Mouse (Mus musculus): ENCODE results near the gene Fam240b.

GRCm38 (mm10) chr13:64530139-64530538 lies 32.5 kb upstream of the Fam240b start:
- TF ChIP-seq CTCF (IDR thresholded peaks at IDR 0.05; ENCODE audit: low read depth, low read length) (no peak), POLR2A (IDR thresholded peaks at IDR 0.05; ENCODE audit: extremely low read depth, insufficient read depth, low read length) (no peak)
